Mouse (Mus musculus) embryonic fibroblast, embryonic 13.5 days (primary cell): ENCODE data around the gene Ndufaf7. TPM values are rescaled to one million over a fixed set of nuclear protein-coding genes. Genes with fewer than 3 reads are reported as not detected.

Experiments
- H3K27ac ChIP-seq: 2 replicates; pipeline ENCODE4 v1.5.1; 2012; ENCODE audit warnings: low read length, control low read depth, inconsistent platforms; ENCODE audit not compliant: insufficient read depth
- H3K4me1 ChIP-seq: 2 replicates; pipeline ENCODE4 v1.6.1; 2011; ENCODE audit warnings: low read length; ENCODE audit not compliant: control insufficient read depth, insufficient read depth
- H3K4me3 ChIP-seq: 2 replicates; pipeline ENCODE4 v1.5.1; 2011; ENCODE audit warnings: mild to moderate bottlenecking, control low read depth, low read length; ENCODE audit not compliant: insufficient read depth
- CTCF ChIP-seq: IDR thresholded peaks from 2 replicates; pipeline ENCODE4 v1.5.1; 2011; ENCODE audit warnings: mild to moderate bottlenecking, control low read depth, low read length, moderate library complexity, borderline replicate concordance; ENCODE audit not compliant: insufficient read depth
- POLR2A ChIP-seq: IDR thresholded peaks from 2 replicates; pipeline ENCODE4 v1.6.1; 2011; ENCODE audit warnings: low read depth, mild to moderate bottlenecking, control low read depth, low read length, moderate library complexity
- polyA plus RNA-seq: library from polyadenylated mRNA; stranded (reverse); fragments of >200 nt; gene quantifications from 2 replicates; pipeline ENCODE4 v1.2.4, GENCODE M21; 2011; ENCODE audit warnings: low read depth; ENCODE audit not compliant: missing spikeins, insufficient read length

Gene Ndufaf7
- polyA plus RNA-seq, 1 experiment = 40.1 TPM

GRCm38 (mm10) chr17:78953240-78953639 lies 16.3 kb downstream of the Ndufaf7 start:
- TF ChIP-seq POLR2A (no peak), CTCF (no peak)
- Histone ChIP-seq H3K4me3 (no peak overlapping the region), H3K27ac (no peak overlapping the region), H3K4me1 (no peaks in the 10 kb centered on the region)

DNA sequence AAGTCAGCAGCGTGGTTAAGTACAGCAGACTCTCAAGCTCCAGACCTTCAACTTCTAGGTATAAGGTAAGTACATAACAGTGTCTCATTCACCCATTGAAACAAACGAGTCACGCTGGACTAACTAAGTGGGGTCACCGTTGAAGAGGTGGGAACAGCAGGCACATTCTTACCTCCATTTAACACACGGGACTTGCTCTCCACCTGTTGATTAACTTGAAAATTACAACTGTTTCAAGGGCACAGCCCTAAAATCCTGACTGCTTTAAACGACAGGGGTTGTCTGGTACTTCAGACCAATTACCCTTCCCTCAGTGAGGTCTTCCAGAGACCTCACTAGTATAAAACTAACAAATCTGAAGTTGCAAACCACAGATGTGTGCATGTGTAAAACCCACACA lies 22.5 kb downstream of the Ndufaf7 start:
- Histone ChIP-seq H3K4me1 (no peaks in the 10 kb centered on the region), H3K27ac (no peak overlapping the region), H3K4me3 (no peak overlapping the region)
- no peak for TF ChIP-seq CTCF

GRCm38 (mm10) chr17:78964387-78964786 lies 27.5 kb downstream of the Ndufaf7 start:
- Histone ChIP-seq H3K4me3 (no peak overlapping the region), H3K4me1 (no peaks in the 10 kb centered on the region), H3K27ac (no peak overlapping the region)
- no peak for TF ChIP-seq CTCF
- no peak for TF ChIP-seq POLR2A

GRCm38 (mm10) chr17:78966092-78966883 lies 29.4 kb downstream of the Ndufaf7 start:
- Histone ChIP-seq H3K4me3 (no peak overlapping the region), H3K27ac (no peak overlapping the region), H3K4me1 (no peaks in the 10 kb centered on the region)
- TF ChIP-seq POLR2A (no peak), CTCF (no peak)

DNA sequence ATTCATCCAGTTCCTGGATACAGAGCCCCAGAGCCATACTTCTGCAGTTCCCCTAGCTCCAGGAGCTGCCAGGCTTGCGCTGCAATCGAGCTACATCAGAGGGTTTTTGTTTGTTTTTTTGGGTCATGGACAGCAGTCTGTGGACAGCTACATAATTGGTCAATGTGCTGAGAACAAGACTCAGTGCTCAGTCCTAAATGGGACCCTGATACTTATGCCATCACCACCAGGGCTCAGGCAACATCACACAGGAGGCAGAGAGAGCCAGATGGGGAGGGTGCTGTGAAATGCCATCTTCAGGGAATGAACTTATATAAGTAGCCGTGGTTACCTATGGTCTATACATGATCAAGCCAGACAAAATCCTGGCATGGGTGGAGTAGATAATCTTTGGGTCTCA lies 31.6 kb downstream of the Ndufaf7 start:
- Histone ChIP-seq H3K4me3 (no peak overlapping the region), H3K4me1 (no peaks in the 10 kb centered on the region), H3K27ac (no peak overlapping the region)
- TF ChIP-seq POLR2A (no peak), CTCF (no peak)

DNA sequence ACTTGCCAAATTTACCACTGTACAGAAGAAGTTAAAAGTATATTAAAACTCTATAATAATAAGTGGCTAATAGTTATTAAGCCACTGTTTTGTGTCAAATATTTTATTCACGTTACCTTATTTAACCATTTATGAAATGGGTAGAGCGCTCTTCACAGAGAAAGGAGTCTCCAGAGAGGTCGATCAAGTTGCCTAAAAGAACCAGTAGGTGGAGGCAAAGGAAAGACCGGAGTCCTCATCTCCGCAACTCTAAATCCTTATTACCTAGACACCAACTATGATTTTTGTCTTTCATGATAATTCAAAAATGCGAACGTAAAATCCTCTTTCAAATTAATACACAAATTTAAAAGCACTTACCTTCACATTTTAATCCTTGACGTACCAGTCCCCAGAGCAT lies 46.2 kb downstream of the Ndufaf7 start:
- Histone ChIP-seq H3K4me3 (no peak overlapping the region), H3K27ac (no peak overlapping the region), H3K4me1 (peaks cover 3% of the 10 kb centered on the region; the same call in 1 of the 2 replicates)
- TF ChIP-seq CTCF (no peak), POLR2A (no peak)

- H3K4me3 ChIP-seq = no peak overlapping the region
- TF ChIP-seq CTCF (no peak), POLR2A (no peak)
- no peak overlapping the region for H3K27ac ChIP-seq
- H3K4me1 ChIP-seq = peaks cover 3% of the 10 kb centered on the region; the same call in 1 of the 2 replicates
Observed at GRCm38 (mm10) chr17:78983736-78984135, 46.8 kb downstream of the Ndufaf7 start.

- Histone ChIP-seq H3K4me1 (peaks cover 5% of the 10 kb centered on the region; the same call in 1 of the 2 replicates), H3K4me3 (no peak overlapping the region), H3K27ac (no peak overlapping the region)
- TF ChIP-seq POLR2A (no peak), CTCF (no peak)
Observed at GRCm38 (mm10) chr17:78989015-78989414, 52.1 kb downstream of the Ndufaf7 start.

DNA sequence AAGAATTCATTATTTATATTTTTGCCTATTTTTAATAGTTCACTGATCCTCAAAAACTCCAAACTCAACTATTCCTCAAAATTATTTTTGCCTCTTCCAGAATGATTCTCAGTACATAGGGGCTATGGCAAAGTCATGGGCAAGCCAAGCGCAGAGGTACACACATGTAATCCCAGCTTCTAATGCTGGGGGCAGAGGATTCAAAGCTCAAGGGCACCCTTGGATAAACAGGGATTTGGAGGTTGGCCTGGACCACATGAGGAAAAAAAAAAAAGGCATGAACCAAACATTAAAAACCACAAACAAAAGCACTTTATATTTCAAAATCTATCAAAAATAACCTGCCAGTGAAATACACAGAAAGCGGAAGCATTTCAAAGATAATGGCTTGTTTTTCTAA lies 54.6 kb downstream of the Ndufaf7 start:
- no peak for TF ChIP-seq CTCF
- no peak for TF ChIP-seq POLR2A
- peaks cover 13% of the 10 kb centered on the region for H3K4me1 ChIP-seq
- no peak overlapping the region for H3K4me3 ChIP-seq
- no peak overlapping the region for H3K27ac ChIP-seq

DNA sequence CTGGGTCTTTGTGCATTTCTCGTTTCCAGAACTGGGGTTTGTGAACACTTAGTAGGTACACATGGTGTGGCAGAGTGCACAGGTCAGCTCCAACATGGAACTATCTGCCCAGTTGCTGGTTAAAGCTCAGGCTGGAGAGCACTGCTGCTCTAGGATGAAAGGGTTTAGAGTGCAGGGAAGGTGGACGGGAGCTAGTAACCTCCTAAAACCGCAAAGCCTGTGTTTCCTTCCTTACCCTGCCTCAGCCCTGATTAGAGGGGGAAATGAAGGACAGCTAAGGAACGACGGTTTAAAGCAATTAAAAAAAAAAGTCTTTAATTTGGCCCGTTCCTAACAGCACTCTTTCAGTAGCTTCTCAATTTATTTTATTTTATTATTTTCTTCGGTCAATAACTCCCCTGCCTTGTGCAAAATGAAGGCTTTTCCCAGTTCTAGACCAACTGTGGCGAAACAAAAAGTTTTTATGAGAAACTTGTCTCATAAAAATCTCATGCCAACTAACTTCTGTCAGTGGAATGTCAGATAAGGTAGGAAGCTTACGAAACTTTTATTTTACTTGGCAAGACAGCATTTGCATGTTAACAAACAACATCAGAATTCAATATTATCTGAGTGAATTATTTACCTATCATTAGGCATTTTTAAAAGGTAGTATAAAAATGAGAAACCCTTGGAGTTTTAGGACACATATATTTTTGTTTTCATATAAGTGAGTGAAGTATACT lies 55.5 kb downstream of the Ndufaf7 start:
- peaks cover 11% of the 10 kb centered on the region for H3K4me1 ChIP-seq
- TF ChIP-seq POLR2A (no peak), CTCF (no peak)
- H3K27ac ChIP-seq = no peak overlapping the region
- no peak overlapping the region for H3K4me3 ChIP-seq

DNA sequence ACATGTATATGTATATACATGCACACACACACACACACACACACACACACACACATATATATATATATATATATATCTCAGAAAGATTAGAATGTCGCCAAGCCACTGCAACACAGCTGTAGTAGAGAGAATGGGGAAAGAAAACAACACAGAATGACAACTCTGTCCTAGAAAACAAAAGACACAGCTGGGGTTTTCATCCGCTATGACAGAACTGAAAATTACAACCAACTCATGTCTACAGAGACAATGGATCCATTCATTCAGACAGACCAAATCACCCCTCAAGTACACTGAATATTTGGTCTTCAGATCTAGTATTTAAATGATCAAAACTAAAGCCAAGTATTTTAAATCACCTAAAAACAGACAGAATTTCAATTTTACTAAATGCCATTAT lies 56.7 kb downstream of the Ndufaf7 start:
- TF ChIP-seq POLR2A (no peak), CTCF (no peak)
- H3K4me1 ChIP-seq = peaks cover 19% of the 10 kb centered on the region
- H3K4me3 ChIP-seq = no peak overlapping the region
- H3K27ac ChIP-seq = no peak overlapping the region
